Mouse (Mus musculus) MEL (cell line): ENCODE data around the gene Uxs1. TPM values are rescaled to one million over a fixed set of nuclear protein-coding genes. Genes with fewer than 3 reads are reported as not detected.

Experiments
- DNase-seq: peaks from one replicate; pipeline ENCODE4 v3.0.0; 2011; ENCODE audit warnings: low read depth, low spot score
- H3K27ac ChIP-seq: 2 replicates; pipeline ENCODE4 v1.5.1; 2012; ENCODE audit warnings: low read depth, mild to moderate bottlenecking, control low read depth, low read length, moderate library complexity; ENCODE audit not compliant: control insufficient read depth
- H3K27me3 ChIP-seq, 2 experiments: fragments of 150-350 bp in 1 of 2; sonication (generic) in 1 of 2; 2 replicates each; pipeline ENCODE4 v1.6.1; 2012; ENCODE audit warnings: low read length in 2 of 2, mild to moderate bottlenecking in 2 of 2, improper control_type of control experiment in 1 of 2, moderate library complexity in 1 of 2; ENCODE audit not compliant: insufficient read depth in 2 of 2, control insufficient read depth in 1 of 2
- H3K36me3 ChIP-seq, 2 experiments: 2 replicates each; pipeline ENCODE4 v1.6.1; 2012 to 2014; ENCODE audit warnings: low read length in 2 of 2, improper control_type of control experiment in 1 of 2, inconsistent platforms in 1 of 2, mild to moderate bottlenecking in 1 of 2; ENCODE audit not compliant: insufficient read depth in 2 of 2, control insufficient read depth in 1 of 2
- H3K4me1 ChIP-seq, 2 experiments: fragments of 150-350 bp in 1 of 2; sonication (generic) in 1 of 2; 2 replicates each; pipeline ENCODE4 v1.6.1; 2012; ENCODE audit warnings: low read length in 2 of 2, improper control_type of control experiment in 1 of 2, mild to moderate bottlenecking in 1 of 2; ENCODE audit not compliant: insufficient read depth in 2 of 2, control insufficient read depth in 1 of 2
- H3K4me3 ChIP-seq, 2 experiments: fragments of 150-350 bp in 1 of 2; sonication (generic) in 1 of 2; 2 replicates each; pipeline ENCODE4 v1.5.1; 2012; ENCODE audit warnings: low read depth in 2 of 2, low read length in 2 of 2, mild to moderate bottlenecking in 2 of 2, moderate library complexity in 2 of 2, control low read depth in 1 of 2, improper control_type of control experiment in 1 of 2; ENCODE audit not compliant: control insufficient read depth in 1 of 2, insufficient read depth in 1 of 2
- H3K79me2 ChIP-seq: 2 replicates; pipeline ENCODE4 v1.6.1; 2012; ENCODE audit warnings: mild to moderate bottlenecking, low read length, moderate library complexity; ENCODE audit not compliant: control insufficient read depth, poor library complexity, insufficient read depth
- H3K9ac ChIP-seq: 2 replicates; pipeline ENCODE4 v1.6.1; 2012; ENCODE audit warnings: low read depth, mild to moderate bottlenecking, control low read depth, low read length, moderate library complexity; ENCODE audit not compliant: control insufficient read depth, poor library complexity, severe bottlenecking
- H3K9me3 ChIP-seq: fragments of 150-350 bp; sonication (generic); replicated peaks from 2 replicates; pipeline ENCODE4 v1.6.1; 2012; ENCODE audit warnings: mild to moderate bottlenecking, low read length, improper control_type of control experiment, moderate library complexity; ENCODE audit not compliant: insufficient read depth
- CHD1 ChIP-seq: IDR thresholded peaks from 2 replicates; pipeline ENCODE4 v1.6.1; 2012; ENCODE audit warnings: low read depth, mild to moderate bottlenecking, inconsistent platforms, low read length, improper control_type of control experiment
- CTCF ChIP-seq, 3 experiments: IDR thresholded peaks in 2 of 3; conservative IDR thresholded peaks in 1 of 3; 2 replicates each; pipeline ENCODE4 v1.5.1; 2011 to 2012; ENCODE audit warnings: low read length in 3 of 3, low read depth in 2 of 3, mild to moderate bottlenecking in 2 of 3, improper control_type of control experiment in 1 of 3, inconsistent platforms in 1 of 3, mixed read lengths in 1 of 3, moderate library complexity in 1 of 3; ENCODE audit not compliant: control insufficient read depth in 1 of 3, insufficient read depth in 1 of 3, poor library complexity in 1 of 3, severe bottlenecking in 1 of 3
- ELF1 ChIP-seq: IDR thresholded peaks from 2 replicates; pipeline ENCODE4 v1.6.1; 2014; ENCODE audit warnings: low read depth, mild to moderate bottlenecking, inconsistent platforms, low read length, improper control_type of control experiment, moderate library complexity
- GABPA ChIP-seq: IDR thresholded peaks from 2 replicates; pipeline ENCODE4 v1.6.1; 2012; ENCODE audit warnings: low read depth, mild to moderate bottlenecking, inconsistent platforms, low read length, improper control_type of control experiment, moderate library complexity
- GATA1 ChIP-seq: IDR thresholded peaks from 2 replicates; pipeline ENCODE4 v1.6.1; 2011; ENCODE audit warnings: low read depth, low read length, improper control_type of control experiment
- HCFC1 ChIP-seq: IDR thresholded peaks from 2 replicates; pipeline ENCODE4 v1.6.1; 2012; ENCODE audit warnings: low read depth, mild to moderate bottlenecking, inconsistent platforms, low read length, improper control_type of control experiment, moderate library complexity
- KAT2A ChIP-seq: conservative IDR thresholded peaks from 2 replicates; pipeline ENCODE4 v1.6.1; 2012; ENCODE audit warnings: low read depth, low read length, improper control_type of control experiment, inconsistent platforms
- MAZ ChIP-seq: IDR thresholded peaks from 2 replicates; pipeline ENCODE4 v1.6.1; 2012; ENCODE audit warnings: low read depth, mild to moderate bottlenecking, inconsistent platforms, low read length, improper control_type of control experiment
- NELFE ChIP-seq: IDR thresholded peaks from 2 replicates; pipeline ENCODE4 v1.6.1; 2011; ENCODE audit warnings: low read depth, low read length, improper control_type of control experiment
- POLR2AphosphoS5 ChIP-seq: IDR thresholded peaks from 2 replicates; pipeline ENCODE4 v1.6.1; 2012; ENCODE audit warnings: low read depth, borderline replicate concordance, mild to moderate bottlenecking, inconsistent platforms, low read length, moderate library complexity, mixed read lengths
- SMC3 ChIP-seq: IDR thresholded peaks from 2 replicates; pipeline ENCODE4 v1.6.1; 2011; ENCODE audit warnings: low read depth, low read length, improper control_type of control experiment
- TBP ChIP-seq: IDR thresholded peaks from 2 replicates; pipeline ENCODE4 v1.8.0; 2011; ENCODE audit warnings: low read depth, low read length, improper control_type of control experiment
- TCF12 ChIP-seq: IDR thresholded peaks from 2 replicates; pipeline ENCODE4 v1.6.1; 2014; ENCODE audit warnings: low read depth, mild to moderate bottlenecking, inconsistent platforms, low read length, improper control_type of control experiment, moderate library complexity
- USF1 ChIP-seq: IDR thresholded peaks from 2 replicates; pipeline ENCODE4 v1.6.1; 2014; ENCODE audit warnings: low read depth, mild to moderate bottlenecking, inconsistent platforms, low read length, improper control_type of control experiment, moderate library complexity
- USF2 ChIP-seq, 2 experiments: IDR thresholded peaks; 2 replicates each; pipeline ENCODE4 v1.6.1; 2011 to 2012; ENCODE audit warnings: improper control_type of control experiment in 2 of 2, low read length in 2 of 2, borderline replicate concordance in 1 of 2, inconsistent platforms in 1 of 2, low read depth in 1 of 2, mild to moderate bottlenecking in 1 of 2; ENCODE audit not compliant: insufficient read depth in 1 of 2
- ZC3H11A ChIP-seq: IDR thresholded peaks from 2 replicates; pipeline ENCODE4 v1.6.1; 2012; ENCODE audit warnings: low read depth, mild to moderate bottlenecking, inconsistent platforms, low read length, improper control_type of control experiment
- ZKSCAN1 ChIP-seq: IDR thresholded peaks from 2 replicates; pipeline ENCODE4 v1.6.1; 2012; ENCODE audit warnings: low read depth, mild to moderate bottlenecking, inconsistent platforms, low read length, improper control_type of control experiment, moderate library complexity
- ZNF384 ChIP-seq: IDR thresholded peaks from 2 replicates; pipeline ENCODE4 v1.6.1; 2012; ENCODE audit warnings: low read depth, mild to moderate bottlenecking, inconsistent platforms, low read length, improper control_type of control experiment
- polyA plus RNA-seq, 2 experiments: library from polyadenylated mRNA; stranded (reverse) in 1 of 2; unstranded in 1 of 2; fragments of >175 nt in 1 of 2; fragments of >200 nt in 1 of 2; gene quantifications; 2 replicates each; pipeline versions ENCODE4 v1.2.1 to v1.2.4; 2012; ENCODE audit warnings: low replicate concordance in 2 of 2, low read depth in 1 of 2; ENCODE audit not compliant: insufficient read length in 2 of 2, insufficient read depth in 1 of 2, missing spikeins in 1 of 2
- total RNA-seq: library from RNA; depleted of rRNA; stranded (reverse); fragments of 300-350 nt; gene quantifications from 2 replicates; pipeline ENCODE4 v1.2.3, GENCODE M21; 2012

The Uxs1 gene
- total and polyA plus RNA-seq, 3 experiments: 16.9 to 26.2 TPM; not detected in 1

DNA sequence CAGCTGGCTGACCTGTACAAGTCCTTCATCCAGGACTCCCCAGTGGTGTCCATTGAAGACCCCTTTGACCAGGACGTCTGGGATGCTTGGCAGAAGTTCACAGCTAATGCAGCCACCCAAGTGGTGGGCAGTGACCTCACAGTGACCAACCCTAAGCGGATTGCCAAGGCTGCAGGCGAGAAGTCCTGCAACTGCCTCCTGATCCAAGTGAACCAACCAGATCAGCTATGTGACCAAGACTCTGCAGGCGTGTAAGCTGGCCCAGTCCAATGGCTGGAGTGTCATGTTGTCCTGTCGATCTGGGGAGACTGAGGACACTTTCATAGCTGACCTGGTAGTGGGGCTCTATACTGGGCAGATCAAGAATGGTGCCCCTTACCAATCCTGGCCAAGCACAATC is 40.9 kb downstream of the Uxs1 start:
- Histone ChIP-seq H3K27ac (no peak overlapping the region), H3K9ac (no peak overlapping the region), H3K36me3 (peaks cover 0 to 3% of the 10 kb centered on the region in 2 experiments; a peak in 2 of 4 replicates), H3K4me3 (no peak overlapping the region), H3K27me3 (no peaks in the 10 kb centered on the region), H3K9me3 (no peaks in the 10 kb centered on the region), H3K79me2 (no peaks in the 10 kb centered on the region), H3K4me1 (no peaks in the 10 kb centered on the region)
- DNase-seq: no peak
- TF ChIP-seq ZNF384 (no peak), KAT2A (no peak), CTCF (IDR thresholded peaks at IDR 0.05 in 2 of 3, conservative IDR thresholded peaks at IDR 0.05 in 1 of 3; ENCODE audit: control insufficient read depth in 1 of 3, insufficient read depth in 1 of 3, low read depth in 2 of 3, low read length in 3 of 3, poor library complexity in 1 of 3, severe bottlenecking in 1 of 3) (no peak), NELFE (no peak)
- TF ChIP-seq, all 39 proteins: peak for 0

DNA sequence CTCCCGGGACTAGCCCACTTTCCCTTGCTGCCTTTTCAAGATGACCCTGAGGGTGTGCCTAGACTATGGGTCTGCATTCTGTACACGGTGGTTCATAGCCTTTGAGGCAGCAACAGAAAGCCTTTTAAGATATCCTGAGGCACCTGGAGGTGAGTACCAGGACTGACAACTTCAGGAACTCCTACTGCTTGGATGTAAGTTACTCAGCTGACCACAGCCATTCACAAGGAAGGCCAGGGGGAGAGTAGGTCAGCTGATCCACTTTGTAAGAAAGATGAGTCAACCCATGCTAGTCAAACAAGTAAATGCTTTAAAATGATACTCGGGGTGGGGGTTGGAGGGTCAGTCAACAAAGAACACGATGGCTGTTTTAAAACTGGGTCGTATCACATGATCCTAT is 42.3 kb downstream of the Uxs1 start:
- no peaks in the 10 kb centered on the region for H3K79me2 ChIP-seq
- DNase-seq: no peak
- peaks cover 0 to 3% of the 10 kb centered on the region in 2 experiments; a peak in 2 of 4 replicates for H3K36me3 ChIP-seq
- H3K4me3 ChIP-seq: no peak overlapping the region
- no peak overlapping the region for H3K9ac ChIP-seq
- TF ChIP-seq TCF12 (no peak), NELFE (no peak), SMC3 (no peak), USF1 (no peak), CHD1 (no peak), TBP (no peak), HCFC1 (no peak), ZNF384 (no peak)
- TF ChIP-seq, all 39 proteins: peak for 0
- H3K9me3 ChIP-seq: no peaks in the 10 kb centered on the region
- H3K27me3 ChIP-seq: no peaks in the 10 kb centered on the region
- no peak overlapping the region for H3K27ac ChIP-seq
- H3K4me1 ChIP-seq: no peaks in the 10 kb centered on the region

- H3K27ac ChIP-seq: no peak overlapping the region
- H3K4me1 ChIP-seq: no peaks in the 10 kb centered on the region
- H3K9ac ChIP-seq: no peak overlapping the region
- H3K79me2 ChIP-seq: no peaks in the 10 kb centered on the region
- H3K9me3 ChIP-seq: no peaks in the 10 kb centered on the region
- TF ChIP-seq GATA1 (no peak), MAZ (no peak), GABPA (no peak), ZKSCAN1 (no peak), USF2 (IDR thresholded peaks at IDR 0.05; ENCODE audit: borderline replicate concordance in 1 of 2, insufficient read depth in 1 of 2, low read depth in 1 of 2, low read length in 2 of 2) (no peak), ELF1 (no peak), ZC3H11A (no peak), POLR2AphosphoS5 (no peak)
- no peak overlapping the region for H3K4me3 ChIP-seq
- H3K36me3 ChIP-seq: peaks cover 0 to 3% of the 10 kb centered on the region in 2 experiments; a peak in 2 of 4 replicates
- DNase-seq: no peak
- H3K27me3 ChIP-seq: no peaks in the 10 kb centered on the region
Measured at GRCm38 (mm10) chr1:43783186-43783585, 44.4 kb downstream of the Uxs1 start.
